Mouse (Mus musculus) ES-E14 (cell line): ENCODE measurements around the gene Cep164.

Source experiments
- CHD2 ChIP-seq: IDR thresholded peaks from 2 replicates; pipeline ENCODE4 v1.6.1; 2014; ENCODE audit warnings: mild to moderate bottlenecking, low read depth, low read length, inconsistent platforms
- HCFC1 ChIP-seq: IDR thresholded peaks from 2 replicates; pipeline ENCODE4 v1.6.1; 2012; ENCODE audit warnings: low read length, inconsistent platforms, borderline replicate concordance; ENCODE audit not compliant: insufficient read depth
- MAFK ChIP-seq: IDR thresholded peaks from 2 replicates; pipeline ENCODE4 v1.6.1; 2014; ENCODE audit warnings: mild to moderate bottlenecking, low read depth, low read length, inconsistent platforms; ENCODE audit not compliant: insufficient read depth
- ZC3H11A ChIP-seq: IDR thresholded peaks from 2 replicates; pipeline ENCODE4 v1.6.1; 2012; ENCODE audit warnings: low read depth, mild to moderate bottlenecking, inconsistent platforms, low read length, borderline replicate concordance
- ZNF384 ChIP-seq: IDR thresholded peaks from 2 replicates; pipeline ENCODE4 v1.6.1; 2012; ENCODE audit warnings: low read depth, low read length, inconsistent platforms

DNA sequence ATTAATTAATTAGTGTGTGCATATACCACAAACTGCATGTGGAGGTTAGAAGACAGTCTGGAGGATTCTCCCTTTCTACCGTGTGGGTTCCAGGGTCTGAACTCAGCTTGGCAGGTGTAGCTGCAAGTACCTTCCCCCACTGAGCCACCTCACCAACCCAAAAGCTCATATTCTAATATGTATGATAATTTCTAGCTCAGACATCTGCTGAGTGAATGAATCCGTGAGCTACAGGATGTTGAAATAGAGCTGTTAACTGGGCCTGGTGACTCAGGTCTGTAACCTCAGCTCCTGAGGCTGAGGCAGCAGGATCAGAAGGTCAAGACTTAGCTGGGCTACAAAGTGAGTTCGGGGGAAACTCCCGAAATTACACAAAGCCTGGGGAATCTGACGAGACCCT lies 14.5 kb upstream of the Cep164 start:
- TF ChIP-seq ZNF384 (no peak), HCFC1 (no peak), MAFK (no peak), ZC3H11A (no peak), CHD2 (no peak)
